Mouse (Mus musculus): ENCODE results near the gene Colgalt2.

DNA sequence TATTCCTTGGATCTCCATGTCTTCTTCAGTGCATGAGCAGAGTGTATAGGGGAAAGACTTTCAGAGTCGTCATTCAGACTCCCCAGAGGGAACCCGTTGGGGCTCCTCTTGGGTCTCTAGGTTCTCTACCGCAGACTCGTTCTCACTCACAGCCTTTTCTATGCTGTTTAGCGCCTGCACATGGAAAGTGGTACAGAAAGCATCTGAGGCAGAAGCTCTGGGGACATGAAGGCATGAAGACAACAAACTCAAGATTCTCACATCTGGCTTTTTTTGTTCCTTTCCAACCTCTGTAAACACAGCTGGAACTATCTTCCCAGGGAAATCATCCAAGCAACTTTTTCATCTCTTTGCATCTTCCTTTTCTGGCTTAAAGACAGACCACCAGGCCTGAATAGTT is 106.5 kb downstream of the Colgalt2 start:
- TF ChIP-seq CTCF (IDR thresholded peaks at IDR 0.05; ENCODE audit: extremely low read depth, insufficient read depth, insufficient read length, insufficient replicate concordance) (no peak), POLR2A (IDR thresholded peaks at IDR 0.05; ENCODE audit: low read depth, low read length) (no peak)

All from spleen, adult 2 months (tissue).